Mouse (Mus musculus) kidney, postnatal 25 days (tissue): Measurements from ENCODE around the gene Lbx2.

Source experiments
- DNase-seq, 2 experiments: peaks; one replicate each; pipeline ENCODE4 v3.0.0; 2021; ENCODE audit warnings: mixed read lengths in 2 of 2

Gene Lbx2

GRCm38 (mm10) chr6:83086121-83087035 lies at the start of gene Lbx2:
Lbx2 (plus strand) TSS chr6:83086367.
- DNase-seq, result no peak

DNA sequence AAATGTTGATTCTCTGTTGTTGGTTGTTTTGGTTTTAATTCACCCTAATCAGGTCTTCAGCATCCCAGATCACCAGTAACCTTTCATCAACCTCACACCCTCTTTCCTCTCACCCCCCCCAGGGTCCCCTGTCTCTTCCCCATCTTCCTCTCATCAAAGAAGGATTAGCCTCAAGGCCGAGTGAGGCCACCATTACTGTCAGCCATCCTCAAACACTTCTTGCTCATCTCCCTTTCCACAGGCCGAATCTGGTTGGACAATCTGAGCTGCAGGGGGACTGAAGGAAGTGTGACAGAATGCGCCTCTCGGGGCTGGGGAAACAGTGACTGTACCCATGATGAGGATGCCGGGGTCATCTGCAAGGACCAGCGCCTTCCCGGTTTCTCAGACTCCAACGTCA lies 49.0 kb upstream of the Lbx2 start:
- DNase-seq, result no peak

DNA sequence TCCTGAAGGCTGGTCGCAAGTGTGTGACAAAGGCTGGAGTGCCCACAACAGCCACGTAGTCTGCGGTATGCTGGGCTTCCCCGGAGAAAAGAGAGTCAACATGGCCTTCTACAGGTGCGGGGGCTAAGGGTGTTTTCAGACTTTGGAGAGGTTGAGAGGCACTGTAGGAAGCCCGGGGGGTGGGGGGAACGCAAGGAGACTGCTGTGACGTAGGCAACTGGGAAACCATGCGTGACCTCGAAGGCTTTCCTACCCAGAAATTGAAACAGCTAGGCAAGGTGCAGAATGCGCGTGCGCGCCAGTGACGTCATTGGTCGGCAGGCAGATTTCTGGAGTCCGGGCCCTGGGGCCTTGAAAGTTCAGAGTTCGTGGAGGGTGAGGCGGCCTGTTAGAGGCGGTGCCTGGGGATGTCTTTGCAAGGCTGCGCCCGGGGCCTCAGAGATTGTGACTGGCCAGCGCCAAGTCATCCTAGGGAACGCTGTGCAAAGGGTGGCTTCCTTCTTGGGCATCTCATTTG lies 47.6 kb upstream of the Lbx2 start:
- DNase-seq, result peak; percentile 95

- no peak for DNase-seq
These were observed 45.6 kb upstream of the Lbx2 start for GRCm38 (mm10) chr6:83040601-83041000.

DNA sequence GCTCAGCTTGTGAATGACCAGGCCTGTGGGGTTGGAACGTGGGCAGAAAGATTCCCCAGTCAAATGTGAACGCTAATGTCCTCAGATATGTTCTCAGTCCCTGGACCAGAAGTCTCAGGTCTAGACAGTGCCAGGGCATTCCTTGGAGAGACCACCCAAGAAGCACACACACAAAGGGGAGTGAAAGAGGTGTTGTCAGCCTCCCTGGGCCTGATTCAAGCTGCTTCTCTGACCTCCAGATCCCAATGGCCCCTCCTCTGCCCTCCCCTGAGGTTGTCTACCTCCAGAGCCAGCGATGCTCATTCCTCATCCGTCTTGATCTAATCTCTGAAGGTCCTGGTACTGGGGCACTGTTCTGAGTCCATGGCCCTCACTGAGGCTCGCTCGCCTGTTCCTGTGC lies 42.6 kb upstream of the Lbx2 start:
- peak in 1 of 2 experiments; percentile 28 for DNase-seq

- no peak for DNase-seq
These were observed 42.2 kb upstream of the Lbx2 start for GRCm38 (mm10) chr6:83043993-83044392.

- DNase-seq, result peak; percentile 24 to 56
These were observed 41.4 kb upstream of the Lbx2 start for GRCm38 (mm10) chr6:83044742-83045141.

DNA sequence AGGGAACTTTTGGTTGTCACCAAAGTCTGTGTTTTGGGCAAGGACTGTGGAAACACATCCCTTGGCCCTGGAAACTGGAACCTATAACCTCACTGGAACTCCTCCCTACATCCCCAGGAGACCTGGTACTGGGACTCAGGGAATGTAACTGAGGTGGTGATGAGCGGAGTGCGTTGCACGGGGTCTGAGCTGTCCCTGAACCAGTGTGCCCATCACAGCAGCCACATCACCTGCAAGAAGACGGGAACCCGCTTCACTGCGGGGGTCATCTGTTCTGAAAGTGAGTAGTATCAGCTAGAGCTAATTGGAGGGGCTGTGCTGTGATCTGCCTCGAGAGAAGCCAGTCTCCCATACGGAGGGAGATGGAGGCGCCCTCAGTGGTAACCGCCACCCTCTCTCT lies 36.8 kb upstream of the Lbx2 start:
- DNase-seq, result no peak

- DNase-seq, result peak in 1 of 2 experiments; percentile 18
These were observed 32.8 kb upstream of the Lbx2 start for GRCm38 (mm10) chr6:83053136-83053960.

- peak; percentile 97 to 99 for DNase-seq
These were observed 31.9 kb upstream of the Lbx2 start, which contains the start of gene Aup1 for GRCm38 (mm10) chr6:83054074-83054851. Aup1 (plus strand) TSS chr6:83054521.

- peak; percentile 29 to 64 for DNase-seq
These were observed 31.2 kb upstream of the Lbx2 start, which contains the start of gene Htra2 for GRCm38 (mm10) chr6:83054871-83055431. Htra2 (minus strand) TSS chr6:83055273.

GRCm38 (mm10) chr6:83057790-83058189 lies 28.4 kb upstream of the Lbx2 start, which contains the start of gene Dqx1:
Dqx1 (plus strand) TSS chr6:83057844.
- DNase-seq, result peak; percentile 79 to 92

GRCm38 (mm10) chr6:83058725-83059124 lies 27.4 kb upstream of the Lbx2 start:
- DNase-seq, result no peak

DNA sequence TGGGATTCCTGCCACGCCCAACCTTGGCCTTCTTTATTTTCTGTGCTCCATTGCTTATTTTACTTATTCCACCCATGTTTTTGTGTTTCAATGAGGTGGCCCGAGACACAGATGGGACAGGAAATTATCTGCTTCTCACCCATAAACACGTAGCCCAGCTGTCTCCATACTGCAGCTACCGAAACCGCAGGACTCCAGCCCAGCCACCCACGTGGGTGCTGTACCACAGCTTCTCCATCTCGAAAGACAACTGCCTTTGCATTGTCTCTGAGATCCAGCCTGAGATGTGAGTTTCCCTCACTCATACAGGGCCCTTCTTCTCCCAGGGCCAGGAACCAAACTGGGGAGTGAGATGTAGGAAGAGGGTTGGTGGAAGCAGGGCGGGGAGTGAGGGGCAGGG lies 20.2 kb upstream of the Lbx2 start:
- peak in 1 of 2 experiments; percentile 15 for DNase-seq

DNA sequence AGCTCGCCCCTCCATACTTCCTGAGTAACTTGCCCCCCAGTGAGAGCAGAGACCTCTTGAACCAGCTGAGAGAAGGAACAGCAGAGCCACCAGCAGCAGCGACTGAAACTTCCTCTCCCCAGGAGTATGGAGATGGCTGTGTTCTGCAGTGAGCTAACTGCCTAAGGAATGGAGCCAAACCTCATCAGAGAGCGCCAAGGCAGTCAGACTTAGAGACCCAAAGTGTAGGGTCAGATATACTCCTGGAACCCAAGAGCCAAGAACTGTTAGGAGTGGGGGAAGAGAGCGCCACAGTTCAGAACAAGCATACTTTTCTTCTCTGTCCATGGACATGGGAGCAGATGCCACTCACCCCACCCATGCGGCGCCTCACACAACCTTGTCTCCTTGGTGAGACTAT lies 19.7 kb upstream of the Lbx2 start:
- no peak for DNase-seq

- no peak for DNase-seq
These were observed 17.9 kb upstream of the Lbx2 start for GRCm38 (mm10) chr6:83068221-83068620.

GRCm38 (mm10) chr6:83068706-83069487 lies 17.3 kb upstream of the Lbx2 start:
- DNase-seq, result peak in 1 of 2 experiments; percentile 61

DNA sequence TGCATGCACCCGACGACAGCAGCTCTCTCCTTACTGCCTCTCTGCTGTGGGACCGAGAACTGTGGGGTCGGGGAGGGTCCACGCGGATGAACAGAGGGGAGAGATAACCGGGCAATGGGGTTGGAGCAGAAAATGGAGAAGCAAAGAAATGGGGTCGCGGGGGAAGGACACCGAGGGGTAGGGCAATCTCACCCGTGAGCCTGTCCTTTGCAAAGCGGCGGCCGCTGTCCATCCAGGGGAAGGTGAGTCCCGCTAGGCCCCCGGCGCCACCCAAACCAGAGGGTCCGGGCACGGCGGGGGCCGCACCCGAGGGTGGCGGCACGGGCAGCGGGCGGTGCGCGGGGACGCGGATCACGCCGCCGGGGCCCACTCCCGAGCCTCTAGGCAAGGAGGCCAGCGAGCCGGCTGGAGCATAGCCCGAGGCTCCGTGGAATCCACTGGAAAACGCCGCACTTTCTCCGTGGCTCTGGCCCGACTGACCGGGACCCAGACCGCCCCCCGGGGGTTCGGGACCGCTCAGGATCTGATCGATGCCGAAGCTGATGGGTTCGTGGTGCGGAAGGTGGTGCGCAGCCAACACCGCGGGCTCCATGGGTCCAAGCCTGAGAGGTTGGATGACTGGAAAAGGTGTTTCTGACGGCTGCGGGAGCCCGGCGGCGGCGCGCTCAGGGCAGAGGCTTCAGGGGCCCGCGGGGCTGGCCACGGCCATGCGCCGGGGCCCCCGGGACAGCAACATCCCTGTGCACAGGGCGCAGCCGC lies 16.5 kb upstream of the Lbx2 start:
- no peak for DNase-seq

DNA sequence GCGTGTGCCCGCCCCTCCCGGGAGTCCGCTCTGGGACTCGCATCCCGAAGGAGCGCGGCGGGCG lies 16.1 kb upstream of the Lbx2 start, which contains the start of gene Tlx2:
Gene Tlx2 (minus strand): TSS at position 47 of the 64 bp plus-strand sequence.
- DNase-seq, result no peak

GRCm38 (mm10) chr6:83070311-83071219 lies 15.6 kb upstream of the Lbx2 start:
- DNase-seq, result no peak
